Mouse (Mus musculus): Measurements from ENCODE around the gene Hemk1. TPM values are rescaled to one million over a fixed set of nuclear protein-coding genes. Genes with fewer than 3 reads are reported as not detected.

The Hemk1 gene
- polyA plus RNA-seq (2012; ENCODE audit: insufficient read depth, insufficient read length, low replicate concordance, missing spikeins): not detected in 2 replicates

DNA sequence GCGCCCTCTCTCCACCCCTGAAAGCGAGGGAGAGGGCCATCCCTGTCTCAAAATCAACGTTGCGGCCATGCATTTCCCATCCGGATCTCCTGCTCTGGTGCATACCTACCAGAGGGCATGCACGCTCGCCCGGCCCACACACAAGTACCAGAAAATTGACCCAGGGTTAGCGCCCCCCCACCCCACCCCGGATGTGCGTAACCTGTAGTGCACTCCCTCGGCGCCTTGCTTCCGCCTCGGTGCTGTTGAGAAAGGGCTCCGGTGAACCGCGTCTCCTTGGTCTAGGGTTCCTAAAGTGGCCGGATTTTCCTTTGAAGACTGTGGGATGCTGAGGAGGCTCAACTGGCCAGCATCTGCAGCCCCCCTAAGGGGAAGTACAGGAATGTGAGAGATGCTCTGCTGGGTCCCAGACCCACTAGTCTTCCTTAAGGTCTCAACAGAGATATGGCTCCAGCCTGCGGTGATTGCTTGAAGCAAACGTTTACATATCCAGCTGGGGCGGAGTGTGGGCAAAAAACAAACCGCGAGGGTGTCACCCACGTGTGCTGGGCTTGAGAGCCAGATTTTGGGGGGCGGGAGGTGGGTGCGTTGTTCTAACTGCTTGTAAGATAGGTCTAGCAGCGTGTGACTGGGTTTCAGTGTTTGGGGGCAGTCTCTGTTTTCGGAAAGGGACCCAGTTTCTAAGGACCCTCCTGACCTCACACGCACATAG is at the start of gene Hemk1:
Gene Hemk1, minus strand, starts transcription at position 179 of the 712 bp plus-strand sequence.
- WGBS: 2% methylated on average over 30 of the region's 30 CpGs
- peak within 1 kb of the TSS; percentile 61 for H3K4me3 ChIP-seq (ENCODE audit: insufficient read depth, low read depth, low read length)
- peak within 1 kb of the TSS; percentile 86 for H3K27ac ChIP-seq (ENCODE audit: insufficient read depth, low read depth, low read length)
- H3K4me1 ChIP-seq (ENCODE audit: control insufficient read depth, insufficient read depth, low read length): peaks cover 13% of the 10 kb centered on the region; the same call in 1 of the 2 replicates
- TF ChIP-seq CTCF (IDR thresholded peaks at IDR 0.05; ENCODE audit: insufficient read depth, low read depth, low read length): no peak
- TF ChIP-seq POLR2A (IDR thresholded peaks at IDR 0.05; ENCODE audit: insufficient read depth, low read depth, low read length): peak; percentile 68

- Histone ChIP-seq H3K4me3 (ENCODE audit: insufficient read depth, low read depth, low read length) (no peak overlapping the region), H3K4me1 (ENCODE audit: control insufficient read depth, insufficient read depth, low read length) (0 out of 2 replicates have a peak, but pooled peaks cover 4% of the 10 kb centered on the region), H3K27ac (ENCODE audit: insufficient read depth, low read depth, low read length) (no peak overlapping the region)
- TF ChIP-seq CTCF (IDR thresholded peaks at IDR 0.05; ENCODE audit: insufficient read depth, low read depth, low read length) (no peak), POLR2A (IDR thresholded peaks at IDR 0.05; ENCODE audit: insufficient read depth, low read depth, low read length) (no peak)
- WGBS: 98% methylated on average over 3 of the region's 3 CpGs
Observed at GRCm38 (mm10) chr9:107387708-107388107, 49.6 kb upstream of the Hemk1 start.

DNA sequence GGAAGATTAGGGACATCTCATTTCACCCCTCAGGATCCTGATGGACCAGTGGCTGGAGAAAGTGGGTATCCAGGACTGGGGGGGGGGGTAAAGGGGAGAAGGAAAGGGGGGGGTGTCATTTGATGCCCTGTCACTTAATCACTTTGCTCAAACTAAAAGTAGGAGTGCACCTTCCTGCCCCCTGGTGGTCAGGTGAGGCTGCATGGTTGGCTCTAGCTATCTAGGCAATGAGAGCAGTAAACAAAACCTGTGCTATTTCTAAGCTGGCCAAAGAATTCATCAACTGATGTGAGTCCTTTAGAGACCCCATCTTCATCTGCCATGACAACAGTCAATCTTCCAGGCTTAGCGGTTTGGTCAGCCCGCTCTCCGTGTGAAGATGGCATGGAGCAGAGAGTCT is 48.6 kb upstream of the Hemk1 start:
- no peak overlapping the region for H3K4me3 ChIP-seq (ENCODE audit: insufficient read depth, low read depth, low read length)
- 70% methylated on average over 3 of the region's 3 CpGs for WGBS
- H3K27ac ChIP-seq (ENCODE audit: insufficient read depth, low read depth, low read length): no peak overlapping the region
- H3K4me1 ChIP-seq (ENCODE audit: control insufficient read depth, insufficient read depth, low read length): peaks cover 8% of the 10 kb centered on the region
- no peak for TF ChIP-seq CTCF (IDR thresholded peaks at IDR 0.05; ENCODE audit: insufficient read depth, low read depth, low read length)
- TF ChIP-seq POLR2A (IDR thresholded peaks at IDR 0.05; ENCODE audit: insufficient read depth, low read depth, low read length): no peak

- Histone ChIP-seq H3K27ac (ENCODE audit: insufficient read depth, low read depth, low read length) (no peak overlapping the region), H3K4me3 (ENCODE audit: insufficient read depth, low read depth, low read length) (no peak overlapping the region), H3K4me1 (ENCODE audit: control insufficient read depth, insufficient read depth, low read length) (peaks cover 10% of the 10 kb centered on the region)
- 52% methylated on average over 3 of the region's 3 CpGs for WGBS
- TF ChIP-seq CTCF (IDR thresholded peaks at IDR 0.05; ENCODE audit: insufficient read depth, low read depth, low read length) (no peak), POLR2A (IDR thresholded peaks at IDR 0.05; ENCODE audit: insufficient read depth, low read depth, low read length) (no peak)
Observed at GRCm38 (mm10) chr9:107384396-107384795, 46.2 kb upstream of the Hemk1 start.

DNA sequence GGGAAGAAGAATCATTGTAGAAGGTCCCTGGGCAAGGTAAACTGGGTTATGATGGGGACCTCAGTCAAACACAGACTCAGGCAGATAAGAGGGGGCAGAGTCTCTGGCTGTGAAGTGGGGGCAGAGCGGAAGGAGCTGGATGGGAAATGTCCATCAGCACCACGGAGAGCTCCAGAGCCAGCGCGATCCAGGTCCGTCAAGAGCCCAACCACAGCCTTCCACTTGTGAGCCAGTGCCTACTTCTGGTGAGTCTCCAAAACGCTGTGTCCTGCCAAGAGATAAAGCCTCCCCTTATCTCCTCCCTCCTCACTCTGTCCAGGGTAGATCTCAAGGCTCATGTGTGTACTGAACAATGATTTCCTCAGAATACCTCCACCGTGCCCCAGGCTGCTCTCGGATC is 43.6 kb upstream of the Hemk1 start:
- Histone ChIP-seq H3K4me1 (ENCODE audit: control insufficient read depth, insufficient read depth, low read length) (peaks cover 20% of the 10 kb centered on the region), H3K4me3 (ENCODE audit: insufficient read depth, low read depth, low read length) (no peak overlapping the region), H3K27ac (ENCODE audit: insufficient read depth, low read depth, low read length) (no peak overlapping the region)
- WGBS: 15% methylated on average over 8 of the region's 8 CpGs
- TF ChIP-seq POLR2A (IDR thresholded peaks at IDR 0.05; ENCODE audit: insufficient read depth, low read depth, low read length) (no peak), CTCF (IDR thresholded peaks at IDR 0.05; ENCODE audit: insufficient read depth, low read depth, low read length) (no peak)

DNA sequence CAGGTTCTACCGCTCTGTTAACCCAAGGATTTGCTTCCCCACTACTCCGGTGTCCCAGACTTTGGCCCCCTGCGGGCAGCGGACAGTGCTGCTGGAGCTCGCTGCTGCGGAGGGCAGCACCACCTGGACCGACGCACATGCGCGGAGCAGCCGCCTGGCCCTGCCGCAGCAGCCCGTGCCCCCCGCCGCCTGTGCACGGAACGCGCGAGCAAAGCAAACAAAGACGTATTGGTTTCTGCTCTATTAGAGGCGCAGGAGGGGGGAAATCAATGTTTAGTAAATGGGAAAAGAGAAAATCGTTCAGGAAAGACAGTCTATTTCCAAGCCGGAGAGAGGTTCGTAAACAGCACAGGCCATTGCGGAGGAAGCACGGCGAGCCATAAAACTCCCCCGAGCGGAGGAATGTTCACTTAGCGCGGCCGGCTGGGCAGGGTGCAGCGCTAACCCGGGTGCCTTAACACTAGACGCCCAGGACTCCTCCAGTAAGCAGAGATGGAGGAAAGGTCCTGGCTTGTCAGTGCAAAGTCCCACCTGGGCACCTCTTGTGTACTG is 39.9 kb upstream of the Hemk1 start:
- Histone ChIP-seq H3K4me3 (ENCODE audit: insufficient read depth, low read depth, low read length) (peak overlapping the region; percentile 28), H3K27ac (ENCODE audit: insufficient read depth, low read depth, low read length) (no peak overlapping the region), H3K4me1 (ENCODE audit: control insufficient read depth, insufficient read depth, low read length) (peaks cover 16% of the 10 kb centered on the region)
- no peak for TF ChIP-seq POLR2A (IDR thresholded peaks at IDR 0.05; ENCODE audit: insufficient read depth, low read depth, low read length)
- no peak; the same call in 1 of the 2 replicates for TF ChIP-seq CTCF (IDR thresholded peaks at IDR 0.05; ENCODE audit: insufficient read depth, low read depth, low read length)
- 1% methylated on average over 35 of the region's 35 CpGs for WGBS

DNA sequence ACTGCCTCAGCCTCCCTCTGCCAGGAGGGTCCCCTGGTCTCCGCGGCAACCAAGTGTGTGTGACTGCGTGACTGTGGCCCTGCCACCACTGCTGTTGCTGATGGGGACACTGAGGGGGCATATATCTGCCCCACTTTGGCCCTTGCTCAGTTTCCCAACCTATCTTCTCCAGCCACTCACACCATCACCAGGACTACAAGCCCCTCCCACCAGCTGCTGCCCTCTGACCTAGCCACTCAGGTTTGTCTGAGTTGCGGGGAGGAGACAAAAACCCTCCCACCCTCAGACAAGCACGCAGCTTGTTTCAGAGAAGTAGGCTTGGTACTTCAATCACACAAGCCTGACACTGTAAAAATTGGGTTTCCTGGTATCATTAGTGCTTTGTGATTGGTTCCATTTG is 37.3 kb upstream of the Hemk1 start:
- peaks cover 14% of the 10 kb centered on the region for H3K4me1 ChIP-seq (ENCODE audit: control insufficient read depth, insufficient read depth, low read length)
- no peak overlapping the region for H3K27ac ChIP-seq (ENCODE audit: insufficient read depth, low read depth, low read length)
- 50% methylated on average over 5 of the region's 5 CpGs for WGBS
- H3K4me3 ChIP-seq (ENCODE audit: insufficient read depth, low read depth, low read length): no peak overlapping the region
- TF ChIP-seq POLR2A (IDR thresholded peaks at IDR 0.05; ENCODE audit: insufficient read depth, low read depth, low read length) (no peak), CTCF (IDR thresholded peaks at IDR 0.05; ENCODE audit: insufficient read depth, low read depth, low read length) (no peak)

DNA sequence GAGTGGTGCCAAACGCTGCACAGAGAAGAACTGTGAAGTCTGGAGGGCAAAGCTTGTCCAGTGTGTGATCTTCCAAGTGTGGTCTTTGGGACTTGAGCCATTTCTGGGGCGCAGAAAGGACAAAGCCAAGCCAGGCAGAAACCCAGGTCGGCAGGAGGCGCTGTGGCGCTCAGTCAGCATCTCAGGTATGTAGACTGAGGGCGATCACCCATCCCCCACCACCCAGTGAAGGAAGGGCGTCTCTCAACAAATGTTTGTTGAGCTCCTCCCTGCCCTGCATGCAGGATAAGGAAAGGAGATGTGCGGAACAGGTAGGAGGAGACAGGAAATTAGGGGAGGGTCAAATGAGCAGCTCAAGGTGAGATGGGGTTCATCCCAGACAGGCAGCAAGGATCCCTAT is 36.5 kb upstream of the Hemk1 start:
- Histone ChIP-seq H3K4me3 (ENCODE audit: insufficient read depth, low read depth, low read length) (no peak overlapping the region), H3K27ac (ENCODE audit: insufficient read depth, low read depth, low read length) (no peak overlapping the region), H3K4me1 (ENCODE audit: control insufficient read depth, insufficient read depth, low read length) (peaks cover 14% of the 10 kb centered on the region)
- TF ChIP-seq CTCF (IDR thresholded peaks at IDR 0.05; ENCODE audit: insufficient read depth, low read depth, low read length) (no peak), POLR2A (IDR thresholded peaks at IDR 0.05; ENCODE audit: insufficient read depth, low read depth, low read length) (no peak)
- 28% methylated on average over 8 of the region's 8 CpGs for WGBS

DNA sequence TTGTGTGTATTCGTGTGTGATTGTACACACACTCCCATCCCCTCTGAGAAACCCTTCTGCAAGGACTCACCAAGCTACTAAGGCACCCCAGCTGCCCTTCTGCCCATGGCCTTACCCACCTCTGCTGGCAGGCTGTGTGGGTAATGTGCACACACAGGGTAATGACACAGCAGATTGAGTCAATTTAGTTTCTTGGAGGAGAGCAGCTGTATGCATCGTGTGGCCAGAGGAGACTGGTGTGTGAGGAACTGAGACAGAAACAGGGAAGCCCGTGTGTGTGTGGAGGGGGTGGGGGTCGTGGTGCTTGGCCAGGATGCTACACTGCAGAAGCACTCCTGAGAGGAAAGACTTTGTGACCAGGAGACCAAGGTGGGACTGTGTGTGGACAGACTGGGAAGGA is 34.3 kb upstream of the Hemk1 start:
- 49% methylated on average over 4 of the region's 4 CpGs for WGBS
- H3K27ac ChIP-seq (ENCODE audit: insufficient read depth, low read depth, low read length): no peak overlapping the region
- TF ChIP-seq POLR2A (IDR thresholded peaks at IDR 0.05; ENCODE audit: insufficient read depth, low read depth, low read length) (no peak), CTCF (IDR thresholded peaks at IDR 0.05; ENCODE audit: insufficient read depth, low read depth, low read length) (no peak)

More for the DNA sequence above, 34.3 kb upstream of the Hemk1 start:
- H3K4me1 ChIP-seq (ENCODE audit: control insufficient read depth, insufficient read depth, low read length): peaks cover 4% of the 10 kb centered on the region; the same call in 1 of the 2 replicates
- H3K4me3 ChIP-seq (ENCODE audit: insufficient read depth, low read depth, low read length): no peak overlapping the region
